Mouse (Mus musculus): ENCODE measurements around the gene Fgf5. TPM values are rescaled to one million over a fixed set of nuclear protein-coding genes. Genes with fewer than 3 reads are reported as not detected.

The Fgf5 gene
- total and polyA plus RNA-seq, 3 experiments = 0.04 to 0.55 (median 0.27) TPM

GRCm38 (mm10) chr5:98253147-98253546, 837 bp upstream of the Fgf5 start:
- in situ Hi-C loops (cut with MboI; ENCODE audit: low pct_ligation_motif_present, low pct_unique_long_range_greater_than_20kb, low sequenced_read_pairs) (no loop called here), dilution Hi-C loops (cut with MboI; ENCODE audit: extremely low pct_ligation_motif_present, extremely low pct_unique_long_range_greater_than_20kb, low sequenced_read_pairs) (no loop called here)
- no peak for DNase-seq (ENCODE audit: extremely low read depth)
- Histone ChIP-seq H3K27me3 (replicated peaks) (no peaks in the 10 kb centered on the region), H3K79me2 (replicated peaks; ENCODE audit: control insufficient read depth, extremely low read depth, insufficient read depth, poor library complexity, severe bottlenecking) (no peaks in the 10 kb centered on the region), H3K36me3 (replicated peaks in 1 of 2; ENCODE audit: control insufficient read depth in 1 of 2, insufficient read depth in 1 of 2, low read length in 1 of 2) (no peaks in the 10 kb centered on the region), H3K9me3 (replicated peaks; ENCODE audit: low read length) (no peaks in the 10 kb centered on the region), H3K27ac (ENCODE audit: insufficient read depth, low read depth) (no peak overlapping the region), H3K4me1 (ENCODE audit: control insufficient read depth in 1 of 2, insufficient read depth in 2 of 2) (no peaks in the 10 kb centered on the region), H3K4me3 (replicated peaks in 1 of 3; ENCODE audit: low read depth in 2 of 3, low read length in 2 of 3, poor library complexity in 1 of 3) (no peak overlapping the region), H3K9ac (ENCODE audit: insufficient read depth, low read depth) (no peak overlapping the region), H3K4me2 (ENCODE audit: insufficient read depth, low read depth, poor library complexity, severe bottlenecking) (no peak overlapping the region)
- TF ChIP-seq MXI1 (IDR thresholded peaks at IDR 0.05; ENCODE audit: low read depth, low read length) (no peak), CTCF (conservative IDR thresholded peaks at IDR 0.05 in 1 of 2, IDR thresholded peaks at IDR 0.05 in 1 of 2; ENCODE audit: low read depth in 2 of 2, low read length in 2 of 2) (no peak), ETS1 (conservative IDR thresholded peaks at IDR 0.05; ENCODE audit: low read depth, low read length) (no peak), ZC3H11A (IDR thresholded peaks at IDR 0.05; ENCODE audit: low read depth, low read length) (no peak), JUN (IDR thresholded peaks at IDR 0.05; ENCODE audit: insufficient read depth, low read depth, low read length) (no peak), PAX5 (IDR thresholded peaks at IDR 0.05; ENCODE audit: low read length) (no peak), CHD2 (IDR thresholded peaks at IDR 0.05; ENCODE audit: low read length) (no peak), MAZ (IDR thresholded peaks at IDR 0.05; ENCODE audit: low read depth, low read length) (no peak), BHLHE40 (IDR thresholded peaks at IDR 0.05; ENCODE audit: low read depth, low read length) (no peak)

GRCm38 (mm10) chr5:98255176-98255575, 1.2 kb downstream of the Fgf5 start:
- H3K9ac ChIP-seq (ENCODE audit: insufficient read depth, low read depth) = no peak overlapping the region
- no peak overlapping the region for H3K4me3 ChIP-seq (replicated peaks in 1 of 3; ENCODE audit: low read depth in 2 of 3, low read length in 2 of 3, poor library complexity in 1 of 3)
- H3K27ac ChIP-seq (ENCODE audit: insufficient read depth, low read depth) = no peak overlapping the region
- no peak for TF ChIP-seq HCFC1 (IDR thresholded peaks at IDR 0.05; ENCODE audit: low read depth, low read length)
- no peak for TF ChIP-seq ZMIZ1 (IDR thresholded peaks at IDR 0.05; ENCODE audit: low read depth, low read length)
- TF ChIP-seq SIN3A (IDR thresholded peaks at IDR 0.05; ENCODE audit: low read length) = no peak
- TF ChIP-seq TCF12 (IDR thresholded peaks at IDR 0.05; ENCODE audit: low read depth, low read length) = no peak
- no peak for TF ChIP-seq USF2 (conservative IDR thresholded peaks at IDR 0.05; ENCODE audit: low read depth, low read length)
- TF ChIP-seq POLR2AphosphoS2 (IDR thresholded peaks at IDR 0.05; ENCODE audit: low read depth, low read length) = no peak
- TF ChIP-seq MXI1 (IDR thresholded peaks at IDR 0.05; ENCODE audit: low read depth, low read length) = no peak
- no peak for TF ChIP-seq RAD21 (IDR thresholded peaks at IDR 0.05; ENCODE audit: low read depth, low read length)
- no peak for TF ChIP-seq SMC3 (IDR thresholded peaks at IDR 0.05; ENCODE audit: low read depth, low read length)
- no peak for TF ChIP-seq MEF2A (IDR thresholded peaks at IDR 0.05; ENCODE audit: borderline replicate concordance, low read depth, low read length)
- TF ChIP-seq PAX5 (IDR thresholded peaks at IDR 0.05; ENCODE audit: low read length) = no peak
- TF ChIP-seq MAZ (IDR thresholded peaks at IDR 0.05; ENCODE audit: low read depth, low read length) = no peak
- no peak for TF ChIP-seq ZNF384 (IDR thresholded peaks at IDR 0.05; ENCODE audit: low read depth, low read length)
- TF ChIP-seq JUN (IDR thresholded peaks at IDR 0.05; ENCODE audit: insufficient read depth, low read depth, low read length) = no peak
- TF ChIP-seq NRF1 (IDR thresholded peaks at IDR 0.05; ENCODE audit: low read depth, low read length) = no peak
- no peaks in the 10 kb centered on the region for H3K9me3 ChIP-seq (replicated peaks; ENCODE audit: low read length)
- H3K79me2 ChIP-seq (replicated peaks; ENCODE audit: control insufficient read depth, extremely low read depth, insufficient read depth, poor library complexity, severe bottlenecking) = no peaks in the 10 kb centered on the region
- no peaks in the 10 kb centered on the region for H3K27me3 ChIP-seq (replicated peaks)
- in situ Hi-C loops (cut with MboI; ENCODE audit: low pct_ligation_motif_present, low pct_unique_long_range_greater_than_20kb, low sequenced_read_pairs) (no loop called here), dilution Hi-C loops (cut with MboI; ENCODE audit: extremely low pct_ligation_motif_present, extremely low pct_unique_long_range_greater_than_20kb, low sequenced_read_pairs) (no loop called here)
- no peak for DNase-seq (ENCODE audit: extremely low read depth)
- H3K4me1 ChIP-seq (ENCODE audit: control insufficient read depth in 1 of 2, insufficient read depth in 2 of 2) = no peaks in the 10 kb centered on the region
- no peak overlapping the region for H3K4me2 ChIP-seq (ENCODE audit: insufficient read depth, low read depth, poor library complexity, severe bottlenecking)
- H3K36me3 ChIP-seq (replicated peaks in 1 of 2; ENCODE audit: control insufficient read depth in 1 of 2, insufficient read depth in 1 of 2, low read length in 1 of 2) = no peaks in the 10 kb centered on the region
